ENCODE assay signal across 25 mouse cellular contexts in genomic region chr15:9230917-9231316, GRCm38 (mm10). TPM values are rescaled to one million over a fixed set of nuclear protein-coding genes. Genes with fewer than 3 reads are reported as not detected.
DNase-seq lines count a peak whose midpoint lies in the region; ATAC-seq and TF ChIP-seq lines count a peak whose summit lies in the region.
"Not testable (repeated sequence)": the region's sequence is repeated elsewhere in the genome, so short reads cannot be mapped to it uniquely, and the experiment has no call there.
"Had no signal": no experiment of that assay in that cellular context is flagged by ENCODE, and none has a peak within 500 bp of the region (broad histone marks: within the 10 kb centered on the region; RNA-seq: fewer than 3 reads in every experiment).

No protein-coding gene starts in this region.

- not testable (repeated sequence) for H3K27me3 ChIP-seq in midbrain, postnatal 0 days (ENCODE audit: insufficient read depth, low read length); stomach, postnatal 0 days (ENCODE audit: control insufficient read depth, insufficient read depth, low read length)

- not testable (repeated sequence) for H3K4me3 ChIP-seq in midbrain, postnatal 0 days (ENCODE audit: low read depth, low read length); stomach, postnatal 0 days (ENCODE audit: low read depth, low read length)

- not testable (repeated sequence) for H3K9ac ChIP-seq in midbrain, postnatal 0 days (replicated peaks; ENCODE audit: low read length, poor library complexity, severe bottlenecking); stomach, postnatal 0 days (ENCODE audit: low read length)

- not testable (repeated sequence) for H3K36me3 ChIP-seq in midbrain, postnatal 0 days (ENCODE audit: insufficient read depth, low read length); stomach, postnatal 0 days (ENCODE audit: control insufficient read depth, insufficient read depth, low read length)

- 0 out of 2 replicates have a peak, but pooled peaks have one; percentile 45 for ATAC-seq in common myeloid progenitor, adult 5-6 weeks (replicated peaks; ENCODE audit: low read depth, poor library complexity, severe bottlenecking)
- ATAC-seq in granulocyte monocyte progenitor cell, adult 5-6 weeks (replicated peaks; ENCODE audit: poor library complexity, severe bottlenecking): 0 out of 2 replicates have a peak, but pooled peaks have one; percentile 30
- peak; percentile 59 for ATAC-seq in megakaryocyte-erythroid progenitor cell, adult 5-6 weeks (replicated peaks; ENCODE audit: low FRiP score, low TSS enrichment, poor library complexity, severe bottlenecking)
- not testable (repeated sequence) for ATAC-seq in midbrain, postnatal 0 days (ENCODE audit: low FRiP score); stomach, postnatal 0 days (ENCODE audit: low FRiP score, low TSS enrichment)

- H3K4me1 ChIP-seq in midbrain, postnatal 0 days (ENCODE audit: insufficient read depth, low read length); stomach, postnatal 0 days (replicated peaks; ENCODE audit: control insufficient read depth, insufficient read depth): not testable (repeated sequence)

- 76% methylated on average over 4 of the region's 4 CpGs for WGBS in midbrain, postnatal 0 days
- WGBS in stomach, postnatal 0 days: 65% methylated on average over 4 of the region's 4 CpGs

- peak; percentile 39 for DNase-seq in kidney, adult 9 months
- peak; percentile 8 to 14 for DNase-seq in kidney, postnatal 36 days
- DNase-seq in midbrain, postnatal 0 days (ENCODE audit: low spot score): peak; percentile 2
- DNase-seq in stomach, postnatal 0 days (ENCODE audit: low spot score): not testable (repeated sequence)

- H3K4me2 ChIP-seq in midbrain, postnatal 0 days (ENCODE audit: low read depth, low read length, poor library complexity, severe bottlenecking); stomach, postnatal 0 days (replicated peaks; ENCODE audit: low read depth): not testable (repeated sequence)

- not testable (repeated sequence) for TF ChIP-seq EP300 in stomach, postnatal 0 days (optimal IDR thresholded peaks at IDR 0.05)

- not testable (repeated sequence) for H3K27ac ChIP-seq in midbrain, postnatal 0 days (ENCODE audit: low read depth, low read length); stomach, postnatal 0 days (replicated peaks)

- not testable (repeated sequence) for H3K9me3 ChIP-seq in midbrain, postnatal 0 days (ENCODE audit: low read length); stomach, postnatal 0 days (ENCODE audit: control insufficient read depth, low read length)

- peak; percentile 20; the same call in 1 of the 2 replicates for TF ChIP-seq CTCF in midbrain, postnatal 0 days (IDR thresholded peaks at IDR 0.05)
- TF ChIP-seq CTCF in stomach, postnatal 0 days (IDR thresholded peaks at IDR 0.05; ENCODE audit: low read depth): peak; percentile 17; the same call in 1 of the 2 replicates

RNA-seq across cellular contexts. Expression of gene Ugt3a1, which starts 45.8 kb away (rescaled TPM):
- not detected in 2 replicates for total RNA-seq in common myeloid progenitor, adult 5-6 weeks (2017)
- not detected in 2 replicates for total RNA-seq in granulocyte monocyte progenitor cell, adult 5-6 weeks (2014; fragmentation: Nextera tagmentation)
- total RNA-seq in granulocyte monocyte progenitor cell, adult 5-6 weeks (2017): not detected in 2 replicates
- not detected in 2 replicates for total RNA-seq in megakaryocyte-erythroid progenitor cell, adult 5-6 weeks (2014; fragmentation: Nextera tagmentation)
- total RNA-seq in megakaryocyte-erythroid progenitor cell, adult 5-6 weeks (2017): not detected in 2 replicates
- total RNA-seq in midbrain, postnatal 0 days (2014; rRNA removed): not detected in 2 replicates
- polyA plus RNA-seq in midbrain, postnatal 0 days (2015; fragmentation: Nextera tagmentation; extraction: Ambion mirVana): not detected in 2 replicates
- not detected in 2 replicates for polyA plus RNA-seq in stomach, postnatal 0 days (2015; fragmentation: Nextera tagmentation; extraction: Ambion mirVana)
- total RNA-seq: gastrocnemius, adult 18-20 months; gastrocnemius, postnatal 10 days; gastrocnemius, postnatal 36 days; heart, adult 8-10 months; heart, postnatal 25 days; hematopoietic stem cell, adult 5-6 weeks; MEL had no signal
- polyA plus RNA-seq: adrenal gland, adult 2 months; C2C12; CD4-positive, CD25-positive, alpha-beta regulatory T cell, adult 4 months; embryonic facial prominence, embryonic 12.5 days; forebrain, embryonic 12.5 days; forebrain, embryonic 15.5 days; heart, embryonic 11.5 days; heart, embryonic 14.5 days; heart, postnatal 0 days; hindbrain, embryonic 12.5 days; hindbrain, embryonic 15.5 days had no signal
